Mouse (Mus musculus): ENCODE measurements around the gene Gm49380.
"Not testable (repeated sequence)": the region's sequence is repeated elsewhere in the genome, so short reads cannot be mapped to it uniquely, and the experiment has no call there.

Gm49380 gene

DNA sequence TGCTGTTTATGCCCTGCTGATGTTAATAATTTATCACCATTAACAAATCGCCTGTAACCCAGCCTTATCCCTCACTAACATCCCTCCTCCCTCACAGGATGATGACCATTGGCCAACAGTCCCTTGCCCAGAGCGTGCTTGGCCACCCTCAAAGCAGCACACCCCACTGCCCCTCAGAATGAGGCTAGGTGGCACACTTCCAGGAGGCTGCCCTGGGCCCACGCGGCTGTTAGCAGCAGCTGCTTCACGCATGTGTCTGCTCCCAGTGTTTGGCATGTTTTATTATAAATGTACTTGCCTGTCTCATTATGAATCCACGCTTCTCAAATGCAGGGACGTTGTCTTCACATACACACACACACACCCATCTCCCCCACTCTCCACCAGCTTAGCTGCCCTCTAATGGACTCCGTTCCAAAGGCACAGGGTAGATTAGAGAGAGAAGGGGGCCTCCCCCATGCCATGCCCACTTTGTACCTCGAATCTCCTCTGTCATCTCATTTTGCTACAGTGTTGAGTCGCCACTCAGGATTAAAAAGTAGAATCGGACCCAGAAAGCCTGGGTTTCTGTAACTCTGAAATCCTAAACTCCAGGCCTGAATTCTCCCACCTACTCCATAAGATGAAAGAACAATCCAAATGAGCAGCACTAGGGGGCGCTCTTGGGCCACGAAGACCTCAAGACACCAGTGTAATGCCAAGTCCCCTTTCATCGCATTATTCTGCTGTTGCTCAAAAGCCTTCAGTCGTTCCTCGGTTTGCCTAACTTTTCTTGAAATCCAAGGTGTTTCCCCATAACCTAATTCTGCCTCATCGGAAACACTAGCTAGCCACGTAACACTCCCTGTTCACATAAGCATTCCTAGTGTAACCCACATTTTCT is 12.5 kb upstream of the Gm49380 start:
- peak; percentile 88 for DNase-seq (ENCODE audit: low read depth, low spot score)

DNA sequence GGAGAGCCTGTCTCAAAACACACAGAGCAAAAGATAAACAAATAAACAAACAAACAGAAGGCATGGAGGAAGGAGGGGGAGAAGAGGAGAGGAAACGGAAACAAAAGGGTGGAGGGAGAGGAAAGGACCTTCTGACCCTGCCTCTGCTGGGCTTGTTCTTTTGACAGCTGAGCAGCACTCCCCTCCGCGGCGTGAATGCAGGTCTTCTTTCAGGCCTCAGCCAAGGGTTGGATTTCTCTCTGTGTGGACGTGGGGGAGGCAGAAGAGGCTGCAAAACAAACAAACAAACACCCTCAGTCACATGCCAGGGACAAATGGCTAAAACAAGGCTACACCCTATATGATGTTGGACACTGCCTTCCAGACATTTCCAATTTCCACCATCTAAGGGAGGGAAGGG is 11.7 kb upstream of the Gm49380 start:
- no peak for DNase-seq (ENCODE audit: low read depth, low spot score)

DNA sequence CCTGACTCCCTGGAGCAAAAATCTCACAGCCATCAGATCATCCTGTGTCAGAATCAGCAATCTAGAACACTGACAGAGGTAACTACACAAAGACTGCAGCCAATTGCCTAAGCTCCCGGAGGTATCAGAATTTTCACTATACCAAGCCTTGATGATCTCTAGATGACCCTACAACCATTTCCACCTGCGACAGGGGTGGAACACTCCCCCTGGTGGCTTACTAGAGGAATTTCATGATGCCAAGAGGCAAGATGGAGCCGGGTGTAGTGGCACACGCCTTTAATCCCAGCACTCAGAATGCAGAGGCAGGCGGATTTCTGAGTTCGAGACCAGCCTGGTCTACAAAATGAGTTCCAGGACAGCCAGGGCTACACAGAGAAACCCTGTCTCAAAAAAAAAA is 11.0 kb upstream of the Gm49380 start:
- DNase-seq (ENCODE audit: low read depth, low spot score), result no peak

DNA sequence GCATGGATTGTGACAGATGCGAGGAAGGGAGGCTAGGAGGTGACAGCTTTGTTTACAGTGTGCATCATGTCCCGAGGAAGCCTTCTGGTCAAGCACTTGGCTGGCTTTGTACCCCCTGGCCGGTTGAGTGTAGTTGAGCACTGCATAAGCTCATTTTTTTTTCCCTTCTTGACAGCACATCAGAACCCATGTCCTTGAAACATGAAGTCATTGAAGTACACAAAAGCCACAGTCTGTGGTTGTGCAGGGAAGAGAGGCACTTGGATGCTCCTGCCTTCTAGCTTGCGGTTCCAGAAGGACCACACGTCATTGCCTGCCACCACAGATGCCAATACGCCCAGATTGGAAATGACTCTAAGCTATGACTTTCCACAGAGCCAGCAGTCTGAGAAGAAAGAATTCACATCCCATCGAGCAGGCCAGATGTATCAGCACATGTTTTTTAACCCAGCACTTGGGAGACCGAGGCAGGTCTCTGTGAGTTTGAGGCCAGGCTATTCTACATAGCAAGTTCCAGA is 6.7 kb upstream of the Gm49380 start:
- DNase-seq (ENCODE audit: low read depth, low spot score), result no peak

DNA sequence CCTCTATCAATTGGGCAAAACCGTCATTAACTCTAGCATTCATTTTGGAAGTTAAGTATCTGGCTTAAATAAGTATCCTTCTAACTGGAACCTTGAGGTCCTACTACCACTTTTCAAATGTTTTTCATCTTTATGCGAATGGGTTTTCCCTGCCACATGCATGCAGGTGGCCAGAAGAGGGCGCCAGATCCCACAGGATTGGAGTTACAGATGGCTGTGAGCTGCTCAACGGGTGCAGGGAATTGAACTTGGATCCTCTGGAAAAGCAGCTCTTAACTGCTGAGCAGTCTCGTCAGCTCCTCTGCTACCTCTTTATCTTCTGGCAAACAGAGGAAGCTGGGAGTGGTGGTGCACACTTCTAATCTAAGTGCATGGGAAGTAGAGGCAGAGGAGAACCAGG is 5.7 kb upstream of the Gm49380 start:
- DNase-seq (ENCODE audit: low read depth, low spot score), result no peak

DNA sequence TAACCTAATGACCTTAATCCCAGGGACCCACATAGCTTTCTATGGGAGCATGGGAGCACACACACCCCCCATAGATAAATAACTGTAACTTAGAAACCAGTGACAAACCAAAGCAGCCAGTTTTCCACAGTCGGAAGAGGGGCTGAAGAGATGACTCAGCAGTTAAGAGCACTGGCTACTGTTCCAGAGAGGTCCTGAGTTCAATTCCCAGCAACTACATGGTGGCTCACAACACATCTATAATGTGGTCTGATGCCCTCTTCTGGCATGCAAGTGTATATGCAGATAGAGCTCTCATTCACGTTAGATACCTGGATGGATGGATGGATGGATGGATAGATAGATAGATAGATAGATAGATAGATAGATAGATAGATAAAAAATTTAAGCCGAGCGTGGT is 2.9 kb upstream of the Gm49380 start:
- DNase-seq (ENCODE audit: low read depth, low spot score), result no peak

DNA sequence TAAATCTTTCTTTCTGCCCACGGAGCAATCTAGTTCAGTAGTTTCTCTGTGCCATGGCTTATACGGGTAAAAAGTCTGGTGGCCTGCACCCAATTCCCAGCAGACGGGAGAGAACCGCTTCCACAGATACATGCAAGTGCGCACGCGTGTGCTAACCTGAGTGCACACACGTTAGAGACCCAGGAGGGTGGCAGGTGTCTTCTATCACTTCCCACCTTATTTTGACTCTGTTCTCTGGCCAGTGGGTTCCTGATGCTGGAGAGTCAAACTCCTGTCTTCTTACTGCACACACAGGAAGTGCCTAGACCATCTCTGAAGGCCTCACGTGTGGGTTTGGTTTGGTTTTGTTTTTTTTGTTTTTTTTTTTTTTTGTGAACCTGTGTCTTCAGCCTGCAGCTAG is 2.3 kb upstream of the Gm49380 start:
- no peak for DNase-seq (ENCODE audit: low read depth, low spot score)

DNA sequence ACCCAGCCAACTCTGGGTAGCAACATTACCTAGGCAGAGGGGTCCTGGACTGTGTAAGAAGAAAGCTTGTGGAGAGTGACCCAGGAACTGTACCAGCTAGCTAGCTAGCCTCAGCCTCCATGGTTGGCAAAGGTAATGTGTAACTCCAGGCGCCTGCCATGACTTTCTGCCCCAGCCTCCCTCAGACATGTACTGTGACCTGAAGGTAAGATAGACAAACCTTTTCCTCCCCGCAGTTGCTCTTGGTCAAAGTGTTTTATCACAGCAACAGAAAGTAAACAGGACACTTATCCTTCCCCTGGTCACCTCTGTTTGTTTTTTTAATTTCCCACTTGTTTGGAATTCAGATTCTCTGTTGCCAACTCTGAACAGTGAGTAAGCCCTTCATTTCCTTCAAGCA is 1.2 kb upstream of the Gm49380 start:
- DNase-seq (ENCODE audit: low read depth, low spot score), result no peak

DNA sequence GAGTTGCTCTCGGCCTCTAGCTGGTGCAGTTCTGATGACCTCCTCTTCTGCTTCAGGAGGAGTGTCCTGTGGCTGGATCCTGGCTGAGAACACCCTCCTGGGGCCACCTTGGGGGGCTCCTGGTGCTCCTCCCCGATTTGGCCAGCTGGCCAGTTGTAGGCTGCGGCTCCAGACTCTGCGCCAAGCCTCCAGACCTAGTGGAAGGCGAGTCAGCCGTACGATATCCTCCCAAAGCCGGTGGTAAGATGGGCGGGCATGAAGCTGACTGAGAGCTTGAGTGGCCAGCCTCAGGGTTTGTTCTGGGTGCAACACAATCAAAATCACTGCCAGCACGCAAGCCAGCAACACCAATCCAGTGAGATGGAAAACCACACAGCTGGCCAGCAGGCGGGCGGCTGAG is 1.4 kb downstream of the Gm49380 start:
- DNase-seq (ENCODE audit: low read depth, low spot score), result not testable (repeated sequence)

DNA sequence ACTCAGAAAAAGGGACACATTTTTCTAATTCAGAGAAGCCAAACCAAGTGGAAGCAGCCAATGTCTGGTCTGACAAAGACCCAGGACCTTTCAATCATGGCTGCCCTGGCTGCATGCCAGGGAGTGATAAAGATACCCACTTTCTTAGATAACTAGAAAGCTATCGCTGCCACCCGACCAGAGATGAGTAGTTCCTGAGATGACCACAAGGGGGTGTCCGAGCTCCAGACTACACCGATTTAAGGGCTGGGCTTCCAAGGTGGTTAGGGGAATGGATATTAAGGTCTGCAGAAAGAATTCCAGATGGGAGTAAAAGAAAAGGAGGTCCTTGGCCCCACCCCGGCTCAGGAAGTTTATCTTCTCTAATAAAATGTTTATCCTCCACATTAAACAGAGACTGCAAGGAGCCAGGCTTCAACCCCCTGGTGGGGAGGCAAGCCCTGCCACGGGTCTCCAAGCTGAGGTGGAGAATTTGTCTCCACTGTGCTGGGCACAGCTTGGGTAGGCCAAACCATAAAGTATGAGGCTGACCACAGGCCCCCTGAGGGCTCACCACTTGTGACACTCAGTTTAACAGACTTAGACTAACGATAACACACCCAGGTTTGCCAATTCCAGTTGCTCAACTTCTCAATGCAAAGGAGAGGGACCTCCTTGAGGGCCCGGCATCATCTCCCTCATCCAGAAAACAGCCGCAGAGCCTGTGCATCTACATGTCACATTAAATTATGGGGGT is 3.8 kb downstream of the Gm49380 start:
- DNase-seq (ENCODE audit: low read depth, low spot score), result peak; percentile 81

DNA sequence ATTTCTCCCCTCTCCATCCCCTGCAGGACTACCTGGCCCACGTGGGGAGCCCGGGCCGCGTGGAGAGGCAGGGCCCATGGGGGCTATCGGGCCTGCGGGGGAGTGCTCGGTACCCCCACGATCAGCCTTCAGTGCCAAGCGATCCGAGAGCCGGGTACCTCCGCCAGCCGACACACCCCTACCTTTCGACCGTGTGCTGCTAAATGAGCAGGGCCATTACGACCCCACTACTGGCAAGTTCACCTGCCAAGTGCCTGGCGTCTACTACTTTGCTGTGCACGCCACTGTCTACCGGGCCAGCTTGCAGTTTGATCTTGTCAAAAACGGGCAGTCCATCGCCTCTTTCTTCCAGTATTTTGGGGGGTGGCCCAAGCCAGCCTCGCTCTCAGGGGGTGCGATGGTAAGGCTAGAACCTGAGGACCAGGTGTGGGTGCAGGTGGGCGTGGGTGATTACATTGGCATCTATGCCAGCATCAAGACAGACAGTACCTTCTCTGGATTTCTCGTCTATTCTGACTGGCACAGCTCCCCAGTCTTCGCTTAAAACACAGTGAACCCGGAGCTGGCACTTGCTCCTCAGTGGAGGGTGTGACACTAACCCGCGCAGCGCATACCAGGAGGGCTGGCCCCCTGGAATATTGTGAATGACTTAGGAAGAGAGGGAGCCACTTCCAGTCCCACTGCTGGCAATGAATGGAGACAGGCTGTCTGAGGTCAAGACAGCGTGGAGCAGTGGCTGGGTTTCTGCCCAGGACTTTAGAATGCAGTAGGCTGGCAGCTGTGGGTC is 4.8 kb downstream of the Gm49380 start:
- no peak for DNase-seq (ENCODE audit: low read depth, low spot score)

DNA sequence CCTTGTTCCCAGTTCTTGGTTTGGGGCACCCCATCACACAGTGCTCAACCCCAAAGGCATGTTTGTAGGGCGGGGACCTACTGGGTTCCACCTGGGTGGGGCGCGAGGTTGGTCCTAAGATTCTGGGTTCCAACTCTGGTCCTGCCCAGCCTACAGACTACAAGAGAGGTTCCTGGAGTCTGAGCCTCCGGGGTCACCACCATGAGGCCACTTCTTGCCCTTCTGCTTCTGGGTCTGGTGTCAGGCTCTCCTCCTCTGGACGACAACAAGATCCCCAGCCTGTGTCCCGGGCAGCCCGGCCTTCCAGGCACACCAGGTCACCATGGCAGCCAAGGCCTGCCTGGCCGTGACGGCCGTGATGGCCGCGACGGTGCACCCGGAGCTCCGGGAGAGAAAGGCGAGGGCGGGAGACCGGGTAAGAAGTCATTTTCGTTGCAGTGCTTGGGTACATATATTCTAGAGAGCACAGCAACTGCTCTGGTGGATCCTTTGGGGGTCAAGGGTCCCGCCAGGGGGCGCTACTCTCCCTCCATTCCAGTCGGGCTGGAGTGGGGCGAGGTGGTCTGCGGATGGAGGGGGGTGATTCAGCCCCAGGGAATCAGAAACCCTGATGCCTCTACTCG is 5.6 kb downstream of the Gm49380 start:
- no peak for DNase-seq (ENCODE audit: low read depth, low spot score)

DNA sequence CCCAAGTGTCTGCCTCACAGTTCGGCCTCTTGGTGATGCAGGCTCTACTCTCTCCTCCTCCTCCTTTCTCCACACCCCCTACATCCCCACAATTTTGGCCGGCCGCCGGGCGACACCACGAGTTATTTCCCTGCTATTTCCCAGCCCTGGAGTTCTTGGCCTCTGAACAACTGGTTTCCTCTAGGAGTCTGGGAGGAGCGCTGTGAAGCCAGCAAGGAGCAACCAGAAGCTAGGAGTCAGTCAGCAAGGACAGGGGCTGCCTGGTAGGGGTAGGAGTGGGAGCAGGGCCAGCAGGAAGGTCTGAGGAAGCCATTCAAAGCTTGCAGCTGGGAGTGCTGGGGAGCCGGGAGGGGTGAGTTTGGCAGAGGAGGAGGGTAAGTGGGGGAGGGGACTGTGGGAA is 6.2 kb downstream of the Gm49380 start, which contains the start of gene C1qtnf5:
Gene C1qtnf5 (plus strand): TSS at position 136 of the 400 bp plus-strand sequence.
- DNase-seq (ENCODE audit: low read depth, low spot score), result no peak

DNA sequence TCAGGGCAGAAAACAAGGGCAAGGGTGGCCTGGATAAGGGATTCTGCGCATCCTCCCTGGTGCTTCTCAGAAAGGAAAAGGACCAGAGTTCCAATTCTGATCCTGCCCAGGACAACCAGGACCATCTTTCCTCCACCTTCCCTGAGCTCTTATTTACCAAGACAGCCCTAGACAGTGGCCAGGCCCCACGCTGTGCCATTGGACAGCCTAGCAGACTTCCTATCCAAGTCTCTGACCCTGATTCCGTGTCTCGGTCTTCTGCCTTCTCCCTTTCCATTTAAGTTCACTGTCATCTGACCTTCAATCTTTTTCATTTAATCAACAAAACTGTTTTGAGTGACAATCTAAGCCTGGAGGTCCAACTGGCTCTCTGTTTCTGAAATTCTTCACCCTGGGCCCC is 6.7 kb downstream of the Gm49380 start:
- DNase-seq (ENCODE audit: low read depth, low spot score), result no peak

DNA sequence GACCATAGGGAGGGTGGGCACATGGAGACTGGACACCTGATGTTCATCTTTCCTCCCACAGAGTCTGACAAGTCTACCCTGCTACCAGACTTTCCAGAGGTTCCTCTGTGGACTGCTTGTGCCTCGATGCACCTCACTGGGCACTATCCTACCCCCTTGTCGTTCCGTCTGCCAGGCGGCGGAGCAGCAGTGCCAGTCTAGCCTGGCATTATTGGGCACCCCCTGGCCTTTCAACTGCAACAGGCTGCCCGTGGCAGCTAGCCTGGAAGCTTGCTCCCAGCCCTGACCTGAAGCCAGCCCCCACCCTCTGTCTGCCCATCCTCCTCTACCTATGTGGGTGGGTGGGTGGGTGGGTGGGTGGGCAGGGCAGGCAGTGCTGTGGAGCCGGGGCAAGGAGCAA is 7.1 kb downstream of the Gm49380 start:
- DNase-seq (ENCODE audit: low read depth, low spot score), result no peak

DNA sequence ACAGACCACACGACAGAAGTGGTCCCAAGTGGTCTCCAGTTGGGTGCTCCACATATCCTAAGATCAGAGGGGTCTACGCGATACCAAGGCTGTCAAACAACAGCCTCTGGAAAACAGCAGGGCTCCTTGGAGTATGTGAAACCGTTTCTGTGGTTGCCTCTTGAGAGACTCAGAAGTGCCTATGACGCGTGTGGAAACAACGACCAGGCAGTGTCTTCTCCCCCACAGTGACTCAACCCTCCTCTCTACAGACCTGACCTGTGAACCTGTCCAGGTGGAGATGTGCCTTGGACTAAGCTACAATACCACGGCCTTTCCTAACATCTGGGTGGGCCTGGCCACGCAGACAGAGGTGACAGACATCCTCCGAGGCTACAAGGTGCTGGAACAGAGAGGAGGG is 7.5 kb downstream of the Gm49380 start:
- no peak for DNase-seq (ENCODE audit: low read depth, low spot score)

DNA sequence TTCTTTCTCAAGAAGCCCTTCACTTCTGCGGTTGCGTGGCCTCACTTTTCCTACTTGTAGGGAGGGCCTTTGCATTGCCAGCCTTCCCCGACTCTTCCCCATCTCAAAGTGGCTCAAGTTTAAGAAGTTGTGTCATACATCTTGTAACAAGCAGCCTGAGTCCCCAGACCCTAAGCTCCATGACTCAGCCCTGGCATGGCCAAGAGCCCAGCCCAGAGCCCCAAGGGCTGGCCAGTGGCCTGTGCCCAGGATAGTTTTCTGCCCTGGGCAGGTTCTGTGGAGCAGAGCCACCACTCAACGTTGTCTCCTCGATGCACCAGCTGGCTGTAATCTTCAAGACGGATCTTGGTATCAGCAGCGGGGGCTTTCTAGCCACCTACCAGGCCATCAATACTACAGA is 8.4 kb downstream of the Gm49380 start:
- no peak for DNase-seq (ENCODE audit: low read depth, low spot score)

DNA sequence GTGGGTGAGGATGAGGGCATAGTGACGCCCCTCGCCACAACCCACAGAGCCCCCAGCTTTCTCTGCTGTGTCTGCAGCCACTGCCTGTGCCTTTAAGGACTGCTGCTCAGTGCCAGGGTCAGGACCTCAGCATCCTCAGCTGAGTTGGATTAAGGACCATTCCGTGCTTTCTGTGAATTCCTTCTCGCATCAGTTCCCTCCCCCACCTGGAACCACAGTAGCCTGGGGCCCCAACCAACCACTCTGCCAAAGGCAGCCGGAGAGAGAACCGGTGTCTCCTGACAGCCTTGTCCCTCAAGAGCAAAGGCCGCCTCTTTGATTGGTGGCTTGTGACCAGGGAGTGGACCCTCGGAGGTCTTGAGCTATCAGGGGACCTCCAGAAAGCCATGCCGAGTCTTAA is 11.8 kb downstream of the Gm49380 start, which contains the start of gene Mfrp:
Gene Mfrp (plus strand): TSS at position 240 of the 400 bp plus-strand sequence.
- no peak for DNase-seq (ENCODE audit: low read depth, low spot score)

DNA sequence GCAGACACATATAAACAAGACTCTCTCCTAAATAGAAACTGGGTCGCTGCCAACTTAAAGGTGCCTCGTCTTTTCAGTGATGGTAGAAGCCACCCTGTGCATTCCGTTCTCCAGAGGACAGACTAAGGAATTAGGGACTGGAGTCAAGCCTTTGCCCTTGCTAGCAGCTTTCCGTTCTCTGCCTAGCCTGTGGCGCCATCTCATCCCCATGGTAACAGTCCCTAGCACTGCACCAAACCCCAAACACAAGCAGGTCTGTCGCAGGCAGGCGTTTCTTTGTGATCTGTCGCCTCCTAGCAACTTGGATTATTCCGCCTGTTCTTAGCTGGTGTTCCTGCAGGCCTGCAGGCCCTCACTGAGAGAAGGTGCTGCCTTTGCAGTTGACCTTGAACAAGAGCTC is 16.8 kb downstream of the Gm49380 start:
- no peak for DNase-seq (ENCODE audit: low read depth, low spot score)

DNA sequence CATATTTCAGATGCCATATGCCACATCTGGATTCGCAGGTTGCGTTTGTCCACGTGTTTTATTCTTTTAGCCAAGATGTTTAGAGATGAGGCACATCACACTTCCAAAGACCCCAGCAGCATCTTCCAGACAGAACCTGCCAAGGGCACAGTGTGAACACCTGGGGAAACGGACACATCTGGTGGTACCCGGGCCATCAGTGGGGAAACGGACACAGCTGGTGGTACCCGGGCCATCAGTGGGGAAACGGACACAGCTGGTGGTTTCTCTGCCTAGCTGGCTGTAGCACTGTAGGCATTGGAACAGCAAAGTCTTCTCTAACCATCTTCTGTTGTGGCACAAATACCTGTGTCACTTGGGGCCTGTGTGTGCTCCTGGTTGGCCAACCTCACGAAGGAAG is 17.5 kb downstream of the Gm49380 start:
- no peak for DNase-seq (ENCODE audit: low read depth, low spot score)

DNA sequence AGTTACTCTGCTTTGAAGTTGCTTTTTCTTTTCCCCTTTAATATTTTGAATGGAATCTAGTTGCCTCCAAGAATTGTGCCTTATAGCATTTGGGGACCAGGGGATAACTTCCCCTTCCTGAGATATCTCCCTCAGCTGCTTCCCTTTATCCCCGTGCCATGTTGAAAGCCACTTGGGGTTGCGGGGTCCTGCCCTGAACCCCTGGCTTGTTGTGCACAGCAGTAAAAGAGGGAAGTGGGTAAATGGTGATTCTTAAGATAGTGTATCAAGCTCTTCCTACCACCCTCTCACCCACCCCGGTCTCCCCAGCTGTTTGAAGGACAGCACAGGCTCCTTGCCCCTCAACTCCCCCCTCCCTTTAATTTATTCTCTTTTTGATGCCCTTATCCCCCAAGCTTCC is 18.6 kb downstream of the Gm49380 start:
- no peak for DNase-seq (ENCODE audit: low read depth, low spot score)

All from forelimb bud, embryonic 11.5 days (tissue).